Mouse (Mus musculus) kidney, adult 9 months (tissue): ENCODE results near the gene Bcl9.

Experiments
- DNase-seq: peaks from one replicate; pipeline ENCODE4 v3.0.0; 2022

Gene Bcl9

GRCm38 (mm10) chr3:97294334-97294733 is 3.4 kb downstream of the Bcl9 start:
- DNase-seq, result peak; percentile 21

GRCm38 (mm10) chr3:97284878-97285277 is 12.8 kb downstream of the Bcl9 start:
- no peak for DNase-seq

- DNase-seq, result no peak
Observed at GRCm38 (mm10) chr3:97284056-97284455, 13.7 kb downstream of the Bcl9 start.

GRCm38 (mm10) chr3:97281426-97281825 is 16.3 kb downstream of the Bcl9 start:
- DNase-seq, result no peak

- DNase-seq, result no peak
Observed at GRCm38 (mm10) chr3:97275708-97276107, 22.0 kb downstream of the Bcl9 start.

GRCm38 (mm10) chr3:97274516-97275230 is 23.0 kb downstream of the Bcl9 start:
- peak; percentile 83 for DNase-seq

- DNase-seq, result no peak
Observed at GRCm38 (mm10) chr3:97273876-97274275, 23.8 kb downstream of the Bcl9 start.

GRCm38 (mm10) chr3:97265667-97266415 is 31.9 kb downstream of the Bcl9 start:
- DNase-seq, result no peak

GRCm38 (mm10) chr3:97262235-97262634 is 35.5 kb downstream of the Bcl9 start:
- DNase-seq, result no peak

GRCm38 (mm10) chr3:97255706-97256339 is 41.9 kb downstream of the Bcl9 start:
- DNase-seq, result no peak

GRCm38 (mm10) chr3:97254861-97255465 is 42.8 kb downstream of the Bcl9 start:
- no peak for DNase-seq

GRCm38 (mm10) chr3:97253823-97254600 is 43.7 kb downstream of the Bcl9 start:
- DNase-seq, result no peak

- no peak for DNase-seq
Observed at GRCm38 (mm10) chr3:97252896-97253295, 44.8 kb downstream of the Bcl9 start.

- no peak for DNase-seq
Observed at GRCm38 (mm10) chr3:97242629-97243167, 55.0 kb downstream of the Bcl9 start.

GRCm38 (mm10) chr3:97241826-97242225 is 55.9 kb downstream of the Bcl9 start:
- no peak for DNase-seq

- DNase-seq, result no peak
Observed at GRCm38 (mm10) chr3:97239793-97240192, 57.9 kb downstream of the Bcl9 start.

- no peak for DNase-seq
Observed at GRCm38 (mm10) chr3:97239316-97239715, 58.4 kb downstream of the Bcl9 start.

- DNase-seq, result no peak
Observed at GRCm38 (mm10) chr3:97238521-97238920, 59.2 kb downstream of the Bcl9 start.

GRCm38 (mm10) chr3:97237403-97237802 is 60.3 kb downstream of the Bcl9 start:
- no peak for DNase-seq

GRCm38 (mm10) chr3:97234797-97235196 is 62.9 kb downstream of the Bcl9 start:
- DNase-seq, result no peak

GRCm38 (mm10) chr3:97232328-97232727 is 65.4 kb downstream of the Bcl9 start:
- DNase-seq, result no peak

GRCm38 (mm10) chr3:97231857-97232256 is 65.9 kb downstream of the Bcl9 start:
- DNase-seq, result no peak
